9 mouse cellular contexts compared by ENCODE assay signal in the genomic region with DNA sequence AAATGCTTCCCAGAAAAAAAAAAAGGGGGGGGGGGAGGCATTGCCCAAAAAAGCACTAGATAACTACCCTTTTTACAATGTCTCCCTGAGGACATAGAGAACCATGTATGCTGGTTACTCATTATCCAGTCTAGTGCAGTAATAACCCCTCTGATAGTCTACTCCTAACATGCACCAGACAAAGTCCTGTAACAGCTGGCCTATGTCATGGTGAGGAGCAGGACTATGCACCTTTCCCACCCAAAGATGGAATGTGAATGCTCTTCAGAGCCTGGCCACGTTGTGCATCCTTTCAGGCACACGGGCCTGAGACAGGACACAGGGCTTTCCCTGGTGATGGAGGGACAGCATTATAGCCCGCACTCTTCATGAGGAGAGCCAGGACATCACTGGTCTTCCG.
DNase-seq lines count a peak whose midpoint lies in the region; ATAC-seq lines count a peak whose summit lies in the region.
"Had no signal": no experiment of that assay in that cellular context is flagged by ENCODE, and none has a peak within 500 bp of the region (broad histone marks: within the 10 kb centered on the region; RNA-seq: fewer than 3 reads in every experiment).

No protein-coding gene starts in this region.

- 57% methylated on average over 4 of the region's 4 CpGs for WGBS in heart, embryonic 14.5 days
- 61% methylated on average over 4 of the region's 4 CpGs for WGBS in heart, embryonic 11.5 days (ENCODE audit: insufficient replicate concordance)
- WGBS in hindbrain, embryonic 11.5 days, result 69% methylated on average over 4 of the region's 4 CpGs
- 56% methylated on average over 4 of the region's 4 CpGs for WGBS in kidney, embryonic 16.5 days
- 67% methylated on average over 4 of the region's 4 CpGs for WGBS in midbrain, embryonic 16.5 days

- H3K4me3 ChIP-seq in heart, embryonic 14.5 days (ENCODE audit: control insufficient read depth in 1 of 2, insufficient read depth in 1 of 2, low read depth in 1 of 2, low read length in 2 of 2), result no peak overlapping the region
- H3K4me3 ChIP-seq in heart, embryonic 11.5 days (ENCODE audit: low read depth, low read length), result no peak overlapping the region
- H3K4me3 ChIP-seq in hindbrain, embryonic 11.5 days (ENCODE audit: low read depth, low read length), result no peak overlapping the region
- no peak overlapping the region for H3K4me3 ChIP-seq in kidney, embryonic 16.5 days (ENCODE audit: low read length)
- no peak overlapping the region for H3K4me3 ChIP-seq in midbrain, embryonic 16.5 days (ENCODE audit: low read depth, low read length)
- H3K4me3 ChIP-seq: embryonic facial prominence, embryonic 10.5 days had no signal

- no peak overlapping the region for H3K9ac ChIP-seq in heart, embryonic 14.5 days (ENCODE audit: low read length)
- H3K9ac ChIP-seq in heart, embryonic 11.5 days (ENCODE audit: low read depth, low read length), result no peak overlapping the region
- no peak overlapping the region for H3K9ac ChIP-seq in hindbrain, embryonic 11.5 days (ENCODE audit: low read depth, low read length)
- H3K9ac ChIP-seq in kidney, embryonic 16.5 days (replicated peaks; ENCODE audit: low read length), result no peak overlapping the region
- H3K9ac ChIP-seq in midbrain, embryonic 16.5 days (ENCODE audit: low read depth, low read length), result peak overlapping the region; percentile 44; the same call in 1 of the 2 replicates

- DNase-seq in hindbrain, embryonic 11.5 days (ENCODE audit: low spot score), result no peak
- DNase-seq in right cerebral cortex, adult 18-20 months, result no peak
- DNase-seq in left cerebral cortex, postnatal 25 days (ENCODE audit: low spot score in 2 of 2), result no peak

- intact Hi-C loops in left cerebral cortex, postnatal 25 days (cut with DNase I), result loop anchor here (5.0 to 10.0 kb wide), 2 partner anchors 291 to 484 kb away; no protein-coding TSS in a partner anchor

- no peak overlapping the region for H3K4me2 ChIP-seq in heart, embryonic 14.5 days (ENCODE audit: low read length)
- H3K4me2 ChIP-seq in heart, embryonic 11.5 days, result no peak overlapping the region
- no peak overlapping the region for H3K4me2 ChIP-seq in hindbrain, embryonic 11.5 days (replicated peaks; ENCODE audit: low read depth, low read length)
- no peak overlapping the region for H3K4me2 ChIP-seq in kidney, embryonic 16.5 days (replicated peaks; ENCODE audit: low read depth, low read length)
- no peak overlapping the region for H3K4me2 ChIP-seq in midbrain, embryonic 16.5 days (ENCODE audit: low read length)

- no peaks in the 10 kb centered on the region for H3K9me3 ChIP-seq in heart, embryonic 14.5 days (ENCODE audit: control insufficient read depth, low read length)
- H3K9me3 ChIP-seq in heart, embryonic 11.5 days (replicated peaks; ENCODE audit: control insufficient read depth, low read length), result no peaks in the 10 kb centered on the region
- H3K9me3 ChIP-seq in hindbrain, embryonic 11.5 days (ENCODE audit: control insufficient read depth, low read length), result no peaks in the 10 kb centered on the region
- no peaks in the 10 kb centered on the region for H3K9me3 ChIP-seq in kidney, embryonic 16.5 days (ENCODE audit: low read length)
- no peaks in the 10 kb centered on the region for H3K9me3 ChIP-seq in midbrain, embryonic 16.5 days (replicated peaks; ENCODE audit: control insufficient read depth, low read length, poor library complexity, severe bottlenecking)
- H3K9me3 ChIP-seq: embryonic facial prominence, embryonic 10.5 days had no signal

- H3K36me3 ChIP-seq in heart, embryonic 14.5 days (ENCODE audit: control insufficient read depth, insufficient read depth, low read length), result no peaks in the 10 kb centered on the region
- no peaks in the 10 kb centered on the region for H3K36me3 ChIP-seq in heart, embryonic 11.5 days (ENCODE audit: control insufficient read depth, insufficient read depth, low read length)
- H3K36me3 ChIP-seq in hindbrain, embryonic 11.5 days (ENCODE audit: control insufficient read depth, insufficient read depth, low read length), result no peaks in the 10 kb centered on the region
- no peaks in the 10 kb centered on the region for H3K36me3 ChIP-seq in kidney, embryonic 16.5 days (ENCODE audit: insufficient read depth, low read length)
- H3K36me3 ChIP-seq in midbrain, embryonic 16.5 days (ENCODE audit: control insufficient read depth, insufficient read depth, low read length), result no peaks in the 10 kb centered on the region
- H3K36me3 ChIP-seq: embryonic facial prominence, embryonic 10.5 days had no signal

- H3K4me1 ChIP-seq in heart, embryonic 14.5 days (ENCODE audit: control insufficient read depth in 2 of 2, insufficient read depth in 2 of 2, low read length in 2 of 2), result peaks cover 16 to 22% of the 10 kb centered on the region in 2 experiments
- H3K4me1 ChIP-seq in heart, embryonic 11.5 days (ENCODE audit: control insufficient read depth, insufficient read depth, low read length), result peaks cover 17% of the 10 kb centered on the region
- H3K4me1 ChIP-seq in hindbrain, embryonic 11.5 days (replicated peaks; ENCODE audit: control insufficient read depth, insufficient read depth, low read length), result peaks cover 2% of the 10 kb centered on the region; the same call in 1 of the 2 replicates
- H3K4me1 ChIP-seq in kidney, embryonic 16.5 days (ENCODE audit: insufficient read depth, low read length), result peaks cover 20% of the 10 kb centered on the region
- H3K4me1 ChIP-seq in midbrain, embryonic 16.5 days (ENCODE audit: control insufficient read depth, insufficient read depth, low read length), result peaks cover 25% of the 10 kb centered on the region

- H3K27ac ChIP-seq in heart, embryonic 14.5 days (replicated peaks in 1 of 2; ENCODE audit: control insufficient read depth in 1 of 2, insufficient read depth in 1 of 2, low read depth in 2 of 2, low read length in 2 of 2), result no peak overlapping the region
- H3K27ac ChIP-seq in heart, embryonic 11.5 days (ENCODE audit: low read depth, low read length), result no peak overlapping the region
- H3K27ac ChIP-seq in hindbrain, embryonic 11.5 days (ENCODE audit: low read depth, low read length), result peak overlapping the region; percentile 30; the same call in 1 of the 2 replicates
- peak overlapping the region; percentile 36; the same call in 1 of the 2 replicates for H3K27ac ChIP-seq in kidney, embryonic 16.5 days (ENCODE audit: low read length)
- H3K27ac ChIP-seq in midbrain, embryonic 16.5 days (ENCODE audit: low read length), result peak overlapping the region; percentile 67

- H3K27me3 ChIP-seq in heart, embryonic 14.5 days (ENCODE audit: control insufficient read depth, insufficient read depth, low read length), result no peaks in the 10 kb centered on the region
- H3K27me3 ChIP-seq in heart, embryonic 11.5 days (ENCODE audit: control insufficient read depth, insufficient read depth, low read length), result no peaks in the 10 kb centered on the region
- no peaks in the 10 kb centered on the region for H3K27me3 ChIP-seq in hindbrain, embryonic 11.5 days (ENCODE audit: control insufficient read depth, insufficient read depth, low read length)
- H3K27me3 ChIP-seq in kidney, embryonic 16.5 days (ENCODE audit: insufficient read depth, low read length), result no peaks in the 10 kb centered on the region
- H3K27me3 ChIP-seq in midbrain, embryonic 16.5 days (ENCODE audit: control insufficient read depth, insufficient read depth, low read depth, low read length), result no peaks in the 10 kb centered on the region

- ATAC-seq in heart, embryonic 14.5 days (ENCODE audit: insufficient number of reproducible peaks, insufficient read depth, low FRiP score, low read depth), result 0 out of 2 replicates have a peak, but pooled peaks have one; percentile 10
- ATAC-seq in heart, embryonic 11.5 days (replicated peaks; ENCODE audit: insufficient number of reproducible peaks, low FRiP score, low TSS enrichment), result no peak
- ATAC-seq in hindbrain, embryonic 11.5 days (ENCODE audit: low FRiP score), result 0 out of 2 replicates have a peak, but pooled peaks have one; percentile 15
- peak; percentile 90 for ATAC-seq in kidney, embryonic 16.5 days (ENCODE audit: low FRiP score, low TSS enrichment)
- peak; percentile 46 for ATAC-seq in midbrain, embryonic 16.5 days
- no peak for ATAC-seq in inflammation-experienced regulatory T-cells, adult 6 months

Comparison
In these comparisons a context has a peak if more than half of its experiments do, and no peak if none do; other contexts are left out.
1. ATAC-seq: peak in heart, embryonic 14.5 days (single experiment), hindbrain, embryonic 11.5 days (single experiment), kidney, embryonic 16.5 days (single experiment) and midbrain, embryonic 16.5 days (single experiment); none in heart, embryonic 11.5 days (single experiment) and inflammation-experienced regulatory T-cells, adult 6 months (single experiment).
2. H3K27ac ChIP-seq: peak in hindbrain, embryonic 11.5 days (single experiment), kidney, embryonic 16.5 days (single experiment) and midbrain, embryonic 16.5 days (single experiment); none in heart, embryonic 14.5 days (0 of 2) and heart, embryonic 11.5 days (single experiment).